Mouse (Mus musculus): ENCODE measurements around the gene Kidins220. TPM values are rescaled to one million over a fixed set of nuclear protein-coding genes. Genes with fewer than 3 reads are reported as not detected.

Gene Kidins220
- polyA plus RNA-seq, 1 experiment from 2014 or later, result 143 TPM

GRCm38 (mm10) chr12:24943427-24943826 is 31.3 kb upstream of the Kidins220 start:
- Histone ChIP-seq H3K4me3 (no peak overlapping the region), H3K4me2 (replicated peaks) (no peak overlapping the region), H3K27me3 (no peaks in the 10 kb centered on the region), H3K27ac (replicated peaks) (no peak overlapping the region), H3K9me3 (no peaks in the 10 kb centered on the region), H3K36me3 (peaks cover 41% of the 10 kb centered on the region), H3K4me1 (no peaks in the 10 kb centered on the region), H3K9ac (replicated peaks) (no peak overlapping the region)
- ATAC-seq (replicated peaks), result no peak
- WGBS, result 80% methylated on average over 4 of the region's 4 CpGs

GRCm38 (mm10) chr12:24944597-24944996 is 30.1 kb upstream of the Kidins220 start:
- H3K4me2 ChIP-seq (replicated peaks), result no peak overlapping the region
- no peak for ATAC-seq (replicated peaks)
- H3K4me1 ChIP-seq, result no peaks in the 10 kb centered on the region
- no peak overlapping the region for H3K27ac ChIP-seq (replicated peaks)
- no peak overlapping the region for H3K4me3 ChIP-seq
- peaks cover 37% of the 10 kb centered on the region for H3K36me3 ChIP-seq
- no peak overlapping the region for H3K9ac ChIP-seq (replicated peaks)
- 94% methylated on average over 7 of the region's 7 CpGs for WGBS
- no peaks in the 10 kb centered on the region for H3K9me3 ChIP-seq
- H3K27me3 ChIP-seq, result no peaks in the 10 kb centered on the region

- peaks cover 32% of the 10 kb centered on the region for H3K36me3 ChIP-seq
- no peaks in the 10 kb centered on the region for H3K9me3 ChIP-seq
- WGBS, result 92% methylated on average over 14 of the region's 14 CpGs
- H3K27me3 ChIP-seq, result no peaks in the 10 kb centered on the region
- H3K9ac ChIP-seq (replicated peaks), result no peak overlapping the region
- no peaks in the 10 kb centered on the region for H3K4me1 ChIP-seq
- ATAC-seq (replicated peaks), result no peak
- H3K27ac ChIP-seq (replicated peaks), result no peak overlapping the region
- H3K4me2 ChIP-seq (replicated peaks), result no peak overlapping the region
- no peak overlapping the region for H3K4me3 ChIP-seq
Measured at GRCm38 (mm10) chr12:24947065-24947464, 27.7 kb upstream of the Kidins220 start.

GRCm38 (mm10) chr12:24948344-24948743 is 26.4 kb upstream of the Kidins220 start:
- Histone ChIP-seq H3K4me2 (replicated peaks) (no peak overlapping the region), H3K9ac (replicated peaks) (no peak overlapping the region), H3K4me3 (no peak overlapping the region), H3K9me3 (no peaks in the 10 kb centered on the region), H3K27ac (replicated peaks) (no peak overlapping the region), H3K27me3 (no peaks in the 10 kb centered on the region), H3K36me3 (peaks cover 30% of the 10 kb centered on the region), H3K4me1 (no peaks in the 10 kb centered on the region)
- 61% methylated on average over 3 of the region's 3 CpGs for WGBS
- ATAC-seq (replicated peaks), result no peak

GRCm38 (mm10) chr12:24950376-24951046 is 24.2 kb upstream of the Kidins220 start:
- WGBS, result 86% methylated on average over 7 of the region's 7 CpGs
- ATAC-seq (replicated peaks), result no peak
- no peak overlapping the region for H3K4me3 ChIP-seq
- H3K9me3 ChIP-seq, result no peaks in the 10 kb centered on the region
- H3K4me1 ChIP-seq, result no peaks in the 10 kb centered on the region
- no peaks in the 10 kb centered on the region for H3K27me3 ChIP-seq
- no peak overlapping the region for H3K4me2 ChIP-seq (replicated peaks)
- H3K9ac ChIP-seq (replicated peaks), result no peak overlapping the region
- H3K36me3 ChIP-seq, result peaks cover 46% of the 10 kb centered on the region
- H3K27ac ChIP-seq (replicated peaks), result no peak overlapping the region

- 64% methylated on average over 6 of the region's 6 CpGs for WGBS
- Histone ChIP-seq H3K27me3 (no peaks in the 10 kb centered on the region), H3K27ac (replicated peaks) (no peak overlapping the region), H3K4me2 (replicated peaks) (no peak overlapping the region), H3K9me3 (no peaks in the 10 kb centered on the region), H3K4me3 (no peak overlapping the region), H3K36me3 (peaks cover 51% of the 10 kb centered on the region), H3K9ac (replicated peaks) (no peak overlapping the region), H3K4me1 (no peaks in the 10 kb centered on the region)
- peak; percentile 55 for ATAC-seq (replicated peaks)
Measured at GRCm38 (mm10) chr12:24952147-24952546, 22.6 kb upstream of the Kidins220 start.

GRCm38 (mm10) chr12:24955137-24955536 is 19.6 kb upstream of the Kidins220 start:
- no peaks in the 10 kb centered on the region for H3K4me1 ChIP-seq
- H3K4me3 ChIP-seq, result no peak overlapping the region
- H3K27ac ChIP-seq (replicated peaks), result no peak overlapping the region
- H3K9me3 ChIP-seq, result no peaks in the 10 kb centered on the region
- H3K36me3 ChIP-seq, result peaks cover 60% of the 10 kb centered on the region
- H3K27me3 ChIP-seq, result no peaks in the 10 kb centered on the region
- no peak overlapping the region for H3K9ac ChIP-seq (replicated peaks)
- H3K4me2 ChIP-seq (replicated peaks), result no peak overlapping the region
- ATAC-seq (replicated peaks), result no peak
- 84% methylated on average over 9 of the region's 9 CpGs for WGBS

- Histone ChIP-seq H3K4me1 (no peaks in the 10 kb centered on the region), H3K27ac (replicated peaks) (no peak overlapping the region), H3K36me3 (peaks cover 36% of the 10 kb centered on the region; the same call in 1 of the 2 replicates), H3K9me3 (no peaks in the 10 kb centered on the region), H3K27me3 (no peaks in the 10 kb centered on the region), H3K4me3 (no peak overlapping the region), H3K9ac (replicated peaks) (no peak overlapping the region), H3K4me2 (replicated peaks) (no peak overlapping the region)
- WGBS, result 94% methylated on average over 3 of the region's 3 CpGs
- no peak for ATAC-seq (replicated peaks)
Measured at GRCm38 (mm10) chr12:24958526-24958925, 16.2 kb upstream of the Kidins220 start.

GRCm38 (mm10) chr12:24961821-24962220 is 12.9 kb upstream of the Kidins220 start:
- Histone ChIP-seq H3K9ac (replicated peaks) (no peak overlapping the region), H3K27me3 (no peaks in the 10 kb centered on the region), H3K4me1 (no peaks in the 10 kb centered on the region), H3K36me3 (peaks cover 14% of the 10 kb centered on the region; the same call in 1 of the 2 replicates), H3K27ac (replicated peaks) (no peak overlapping the region), H3K4me3 (no peak overlapping the region), H3K9me3 (no peaks in the 10 kb centered on the region), H3K4me2 (replicated peaks) (no peak overlapping the region)
- WGBS, result 86% methylated on average over 7 of the region's 7 CpGs
- no peak for ATAC-seq (replicated peaks)

GRCm38 (mm10) chr12:24962362-24962967 is 12.3 kb upstream of the Kidins220 start:
- Histone ChIP-seq H3K27me3 (no peaks in the 10 kb centered on the region), H3K36me3 (peaks cover 14% of the 10 kb centered on the region; the same call in 1 of the 2 replicates), H3K9me3 (no peaks in the 10 kb centered on the region), H3K9ac (replicated peaks) (no peak overlapping the region), H3K4me2 (replicated peaks) (no peak overlapping the region), H3K4me1 (no peaks in the 10 kb centered on the region), H3K27ac (replicated peaks) (no peak overlapping the region), H3K4me3 (no peak overlapping the region)
- no peak for ATAC-seq (replicated peaks)
- WGBS, result 80% methylated on average over 11 of the region's 11 CpGs

GRCm38 (mm10) chr12:24963393-24964022 is 11.2 kb upstream of the Kidins220 start:
- Histone ChIP-seq H3K4me3 (no peak overlapping the region), H3K4me1 (no peaks in the 10 kb centered on the region), H3K9me3 (no peaks in the 10 kb centered on the region), H3K27ac (replicated peaks) (no peak overlapping the region), H3K4me2 (replicated peaks) (no peak overlapping the region), H3K9ac (replicated peaks) (no peak overlapping the region), H3K27me3 (no peaks in the 10 kb centered on the region), H3K36me3 (peaks cover 14% of the 10 kb centered on the region; the same call in 1 of the 2 replicates)
- ATAC-seq (replicated peaks), result no peak
- WGBS, result 62% methylated on average over 13 of the region's 13 CpGs

GRCm38 (mm10) chr12:24965406-24965805 is 9.3 kb upstream of the Kidins220 start:
- ATAC-seq (replicated peaks), result no peak
- no peaks in the 10 kb centered on the region for H3K9me3 ChIP-seq
- H3K27ac ChIP-seq (replicated peaks), result no peak overlapping the region
- no peak overlapping the region for H3K9ac ChIP-seq (replicated peaks)
- H3K4me2 ChIP-seq (replicated peaks), result no peak overlapping the region
- H3K27me3 ChIP-seq, result no peaks in the 10 kb centered on the region
- no peaks in the 10 kb centered on the region for H3K4me1 ChIP-seq
- no peak overlapping the region for H3K4me3 ChIP-seq
- WGBS, result 92% methylated on average over 6 of the region's 6 CpGs
- no peaks in the 10 kb centered on the region for H3K36me3 ChIP-seq

Measured in forebrain, embryonic 15.5 days (tissue).